Mouse (Mus musculus) MEL (cell line): Measurements from ENCODE around the gene Pard3. TPM values are rescaled to one million over a fixed set of nuclear protein-coding genes. Genes with fewer than 3 reads are reported as not detected.

ENCODE experiments used
- DNase-seq: peaks from one replicate; pipeline ENCODE4 v3.0.0; 2011; ENCODE audit warnings: low read depth, low spot score
- H3K27ac ChIP-seq: 2 replicates; pipeline ENCODE4 v1.5.1; 2012; ENCODE audit warnings: low read depth, mild to moderate bottlenecking, control low read depth, low read length, moderate library complexity; ENCODE audit not compliant: control insufficient read depth
- H3K27me3 ChIP-seq, 2 experiments: fragments of 150-350 bp in 1 of 2; sonication (generic) in 1 of 2; 2 replicates each; pipeline ENCODE4 v1.6.1; 2012; ENCODE audit warnings: low read length in 2 of 2, mild to moderate bottlenecking in 2 of 2, improper control_type of control experiment in 1 of 2, moderate library complexity in 1 of 2; ENCODE audit not compliant: insufficient read depth in 2 of 2, control insufficient read depth in 1 of 2
- H3K36me3 ChIP-seq, 2 experiments: 2 replicates each; pipeline ENCODE4 v1.6.1; 2012 to 2014; ENCODE audit warnings: low read length in 2 of 2, improper control_type of control experiment in 1 of 2, inconsistent platforms in 1 of 2, mild to moderate bottlenecking in 1 of 2; ENCODE audit not compliant: insufficient read depth in 2 of 2, control insufficient read depth in 1 of 2
- H3K4me1 ChIP-seq, 2 experiments: fragments of 150-350 bp in 1 of 2; sonication (generic) in 1 of 2; 2 replicates each; pipeline ENCODE4 v1.6.1; 2012; ENCODE audit warnings: low read length in 2 of 2, improper control_type of control experiment in 1 of 2, mild to moderate bottlenecking in 1 of 2; ENCODE audit not compliant: insufficient read depth in 2 of 2, control insufficient read depth in 1 of 2
- H3K4me3 ChIP-seq, 2 experiments: fragments of 150-350 bp in 1 of 2; sonication (generic) in 1 of 2; 2 replicates each; pipeline ENCODE4 v1.5.1; 2012; ENCODE audit warnings: low read depth in 2 of 2, low read length in 2 of 2, mild to moderate bottlenecking in 2 of 2, moderate library complexity in 2 of 2, control low read depth in 1 of 2, improper control_type of control experiment in 1 of 2; ENCODE audit not compliant: control insufficient read depth in 1 of 2, insufficient read depth in 1 of 2
- H3K79me2 ChIP-seq: 2 replicates; pipeline ENCODE4 v1.6.1; 2012; ENCODE audit warnings: mild to moderate bottlenecking, low read length, moderate library complexity; ENCODE audit not compliant: control insufficient read depth, poor library complexity, insufficient read depth
- H3K9ac ChIP-seq: 2 replicates; pipeline ENCODE4 v1.6.1; 2012; ENCODE audit warnings: low read depth, mild to moderate bottlenecking, control low read depth, low read length, moderate library complexity; ENCODE audit not compliant: control insufficient read depth, poor library complexity, severe bottlenecking
- H3K9me3 ChIP-seq: fragments of 150-350 bp; sonication (generic); replicated peaks from 2 replicates; pipeline ENCODE4 v1.6.1; 2012; ENCODE audit warnings: mild to moderate bottlenecking, low read length, improper control_type of control experiment, moderate library complexity; ENCODE audit not compliant: insufficient read depth
- CHD2 ChIP-seq: IDR thresholded peaks from 2 replicates; pipeline ENCODE4 v1.6.1; 2011; ENCODE audit warnings: low read length, improper control_type of control experiment
- CTCF ChIP-seq, 3 experiments: IDR thresholded peaks in 2 of 3; conservative IDR thresholded peaks in 1 of 3; 2 replicates each; pipeline ENCODE4 v1.5.1; 2011 to 2012; ENCODE audit warnings: low read length in 3 of 3, low read depth in 2 of 3, mild to moderate bottlenecking in 2 of 3, improper control_type of control experiment in 1 of 3, inconsistent platforms in 1 of 3, mixed read lengths in 1 of 3, moderate library complexity in 1 of 3; ENCODE audit not compliant: control insufficient read depth in 1 of 3, insufficient read depth in 1 of 3, poor library complexity in 1 of 3, severe bottlenecking in 1 of 3
- ELF1 ChIP-seq: IDR thresholded peaks from 2 replicates; pipeline ENCODE4 v1.6.1; 2014; ENCODE audit warnings: low read depth, mild to moderate bottlenecking, inconsistent platforms, low read length, improper control_type of control experiment, moderate library complexity
- GATA1 ChIP-seq: IDR thresholded peaks from 2 replicates; pipeline ENCODE4 v1.6.1; 2011; ENCODE audit warnings: low read depth, low read length, improper control_type of control experiment
- JUND ChIP-seq: IDR thresholded peaks from 2 replicates; pipeline ENCODE4 v1.6.1; 2011; ENCODE audit warnings: low read depth, mild to moderate bottlenecking, improper control_type of control experiment, low read length
- MAFK ChIP-seq: IDR thresholded peaks from 2 replicates; pipeline ENCODE4 v1.6.1; 2011; ENCODE audit warnings: low read depth, mild to moderate bottlenecking, low read length, improper control_type of control experiment, borderline replicate concordance
- MAX ChIP-seq: IDR thresholded peaks from 2 replicates; pipeline ENCODE4 v1.6.1; 2011; ENCODE audit warnings: low read length, improper control_type of control experiment
- MEF2A ChIP-seq: IDR thresholded peaks from 2 replicates; pipeline ENCODE4 v1.6.1; 2014; ENCODE audit warnings: low read depth, mild to moderate bottlenecking, inconsistent platforms, low read length, improper control_type of control experiment; ENCODE audit not compliant: poor library complexity, insufficient replicate concordance, severe bottlenecking; ENCODE audit errors: extremely low read depth
- MYB ChIP-seq: IDR thresholded peaks from 2 replicates; pipeline ENCODE4 v1.6.1; 2011; ENCODE audit warnings: mild to moderate bottlenecking, low read depth, low read length, improper control_type of control experiment
- POLR2AphosphoS5 ChIP-seq: IDR thresholded peaks from 2 replicates; pipeline ENCODE4 v1.6.1; 2012; ENCODE audit warnings: low read depth, borderline replicate concordance, mild to moderate bottlenecking, inconsistent platforms, low read length, moderate library complexity, mixed read lengths
- RAD21 ChIP-seq: IDR thresholded peaks from 2 replicates; pipeline ENCODE4 v1.6.1; 2011; ENCODE audit warnings: mild to moderate bottlenecking, low read depth, low read length, improper control_type of control experiment
- RCOR1 ChIP-seq: IDR thresholded peaks from 2 replicates; pipeline ENCODE4 v1.6.1; 2012; ENCODE audit warnings: low read depth, mild to moderate bottlenecking, inconsistent platforms, low read length, improper control_type of control experiment
- SIN3A ChIP-seq: IDR thresholded peaks from 2 replicates; pipeline ENCODE4 v1.6.1; 2012; ENCODE audit warnings: low read length, improper control_type of control experiment, inconsistent platforms
- TBP ChIP-seq: IDR thresholded peaks from 2 replicates; pipeline ENCODE4 v1.8.0; 2011; ENCODE audit warnings: low read depth, low read length, improper control_type of control experiment
- USF1 ChIP-seq: IDR thresholded peaks from 2 replicates; pipeline ENCODE4 v1.6.1; 2014; ENCODE audit warnings: low read depth, mild to moderate bottlenecking, inconsistent platforms, low read length, improper control_type of control experiment, moderate library complexity
- USF2 ChIP-seq, 2 experiments: IDR thresholded peaks; 2 replicates each; pipeline ENCODE4 v1.6.1; 2011 to 2012; ENCODE audit warnings: improper control_type of control experiment in 2 of 2, low read length in 2 of 2, borderline replicate concordance in 1 of 2, inconsistent platforms in 1 of 2, low read depth in 1 of 2, mild to moderate bottlenecking in 1 of 2; ENCODE audit not compliant: insufficient read depth in 1 of 2
- ZMIZ1 ChIP-seq: IDR thresholded peaks from 2 replicates; pipeline ENCODE4 v1.6.1; 2012; ENCODE audit warnings: low read depth, mild to moderate bottlenecking, inconsistent platforms, low read length, improper control_type of control experiment, moderate library complexity
- polyA plus RNA-seq, 2 experiments: library from polyadenylated mRNA; stranded (reverse) in 1 of 2; unstranded in 1 of 2; fragments of >175 nt in 1 of 2; fragments of >200 nt in 1 of 2; gene quantifications; 2 replicates each; pipeline versions ENCODE4 v1.2.1 to v1.2.4; 2012; ENCODE audit warnings: low replicate concordance in 2 of 2, low read depth in 1 of 2; ENCODE audit not compliant: insufficient read length in 2 of 2, insufficient read depth in 1 of 2, missing spikeins in 1 of 2
- total RNA-seq: library from RNA; depleted of rRNA; stranded (reverse); fragments of 300-350 nt; gene quantifications from 2 replicates; pipeline ENCODE4 v1.2.3, GENCODE M21; 2012

The Pard3 gene
- total and polyA plus RNA-seq, 3 experiments: not detected

DNA sequence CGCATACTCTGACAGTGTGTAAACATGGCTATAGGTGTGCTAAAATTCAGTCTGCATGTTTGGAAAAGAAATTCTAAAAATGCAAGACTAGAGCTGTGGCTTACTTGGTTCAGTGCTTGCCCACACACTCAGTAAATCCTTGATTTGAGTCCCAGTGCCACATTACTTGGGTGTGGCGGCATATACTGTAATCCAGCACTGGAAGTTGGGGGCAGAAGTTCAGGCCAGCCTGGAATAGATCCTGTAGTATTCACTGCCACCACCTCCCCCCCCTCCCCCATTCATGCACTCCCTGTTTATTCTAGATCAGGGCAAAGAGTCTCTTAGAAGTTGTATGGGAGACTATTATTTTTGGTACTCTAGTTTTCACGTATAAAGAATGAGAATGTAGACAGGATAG is 52.1 kb downstream of the Pard3 start:
- DNase-seq: no peak
- Histone ChIP-seq H3K9ac (no peak overlapping the region), H3K79me2 (no peaks in the 10 kb centered on the region), H3K27me3 (no peaks in the 10 kb centered on the region), H3K27ac (no peak overlapping the region), H3K9me3 (no peaks in the 10 kb centered on the region), H3K4me3 (no peak overlapping the region), H3K4me1 (no peaks in the 10 kb centered on the region), H3K36me3 (no peaks in the 10 kb centered on the region)
- no peak for TF ChIP-seq USF2 (IDR thresholded peaks at IDR 0.05; ENCODE audit: borderline replicate concordance in 1 of 2, insufficient read depth in 1 of 2, low read depth in 1 of 2, low read length in 2 of 2)
- no peak for TF ChIP-seq GATA1
- no peak for TF ChIP-seq MAFK
- no peak for TF ChIP-seq CTCF (IDR thresholded peaks at IDR 0.05 in 2 of 3, conservative IDR thresholded peaks at IDR 0.05 in 1 of 3; ENCODE audit: control insufficient read depth in 1 of 3, insufficient read depth in 1 of 3, low read depth in 2 of 3, low read length in 3 of 3, poor library complexity in 1 of 3, severe bottlenecking in 1 of 3)
- TF ChIP-seq RCOR1: no peak
- TF ChIP-seq RAD21: no peak
- no peak for TF ChIP-seq MEF2A
- TF ChIP-seq ELF1: no peak
- no peak for TF ChIP-seq USF1
- no peak for TF ChIP-seq POLR2AphosphoS5
- no peak for TF ChIP-seq TBP
- no peak for TF ChIP-seq CHD2

DNA sequence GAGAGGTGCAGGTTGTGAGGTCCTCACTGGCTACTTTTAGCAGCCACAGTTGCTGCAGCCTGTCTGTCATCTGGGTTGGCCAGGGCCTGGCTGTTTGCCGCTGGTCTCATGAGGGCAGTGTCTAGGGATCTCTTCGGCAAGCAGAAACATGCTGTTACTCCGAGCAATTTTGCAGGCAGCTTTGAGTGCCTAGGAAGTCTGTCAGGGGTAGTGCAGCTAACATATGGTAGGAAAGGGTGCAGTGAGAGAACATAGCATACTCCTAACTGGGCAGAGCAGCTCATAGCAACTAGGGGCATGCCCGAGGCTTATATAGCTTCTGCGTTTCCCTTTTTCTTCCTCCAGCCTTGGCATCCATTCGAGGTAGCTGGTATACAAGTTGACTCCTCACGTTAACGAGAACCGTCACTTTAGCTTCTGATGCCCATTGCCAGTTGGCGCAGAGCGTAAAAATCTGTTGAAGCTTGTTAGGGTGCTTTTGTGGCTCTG is 54.7 kb downstream of the Pard3 start:
- no peak for DNase-seq
- Histone ChIP-seq H3K4me3 (no peak overlapping the region), H3K36me3 (no peaks in the 10 kb centered on the region), H3K9ac (no peak overlapping the region), H3K27me3 (no peaks in the 10 kb centered on the region), H3K27ac (no peak overlapping the region), H3K79me2 (no peaks in the 10 kb centered on the region), H3K4me1 (no peaks in the 10 kb centered on the region), H3K9me3 (no peaks in the 10 kb centered on the region)
- no peak for TF ChIP-seq JUND
- no peak for TF ChIP-seq ZMIZ1
- no peak for TF ChIP-seq POLR2AphosphoS5
- TF ChIP-seq MYB: no peak
- no peak for TF ChIP-seq SIN3A
- no peak for TF ChIP-seq MAX
- TF ChIP-seq MAFK: no peak
- no peak for TF ChIP-seq RAD21
- TF ChIP-seq TBP: no peak
- TF ChIP-seq CHD2: no peak
